Mouse (Mus musculus) G1E (cell line): ENCODE measurements at regions not wholly inside any gene's neighbourhood (a gene's known extent, or its start where the extent isn't known, plus 50 kb on each side); places are given as distances from the start of the nearest gene placed in this dataset.
"Not testable (repeated sequence)": the region's sequence is repeated elsewhere in the genome, so short reads cannot be mapped to it uniquely, and the experiment has no call there.

Experiments
- ATAC-seq: 2 replicates; pipeline ENCODE4 v1.8.0; 2016; ENCODE audit warnings: mild to moderate bottlenecking; ENCODE audit not compliant: insufficient number of reproducible peaks, poor library complexity, low FRiP score, severe bottlenecking; ENCODE audit errors: extremely low read depth
- DNase-seq: peaks from one replicate; pipeline ENCODE4 v3.0.0; 2012; ENCODE audit warnings: low spot score
- H3K27me3 ChIP-seq: 2 replicates; pipeline ENCODE4 v1.6.1; 2012; ENCODE audit warnings: mild to moderate bottlenecking, low read length, inconsistent platforms; ENCODE audit not compliant: insufficient read depth
- H3K36me3 ChIP-seq: replicated peaks from 2 replicates; pipeline ENCODE3; 2012; ENCODE audit warnings: mild to moderate bottlenecking, inconsistent platforms
- H3K4me1 ChIP-seq: 2 replicates; pipeline ENCODE4 v1.6.1; 2012; ENCODE audit warnings: low read depth, low read length, inconsistent platforms, mixed read lengths; ENCODE audit not compliant: insufficient read depth
- H3K4me3 ChIP-seq: 2 replicates; pipeline ENCODE4 v1.5.1; 2012; ENCODE audit warnings: low read depth, mild to moderate bottlenecking, inconsistent platforms, low read length, moderate library complexity, mixed read lengths
- H3K9me3 ChIP-seq: replicated peaks from 2 replicates; pipeline ENCODE4 v1.6.1; 2012; ENCODE audit warnings: inconsistent platforms
- CTCF ChIP-seq: IDR thresholded peaks from 2 replicates; pipeline ENCODE4 v1.5.1; 2012; ENCODE audit warnings: low read depth, low read length, inconsistent platforms, mixed read lengths
- GATA1 ChIP-seq: IDR thresholded peaks from 2 replicates; pipeline ENCODE4 v1.6.1; 2012; ENCODE audit warnings: borderline replicate concordance, low read length, inconsistent platforms, mixed read lengths
- GATA2 ChIP-seq: IDR thresholded peaks from 2 replicates; pipeline ENCODE4 v1.6.1; 2012; ENCODE audit warnings: low read depth, low read length, inconsistent platforms, borderline replicate concordance
- POLR2AphosphoS5 ChIP-seq: IDR thresholded peaks from 2 replicates; pipeline ENCODE4 v1.6.1; 2012; ENCODE audit warnings: low read depth, low read length, inconsistent platforms; ENCODE audit not compliant: insufficient replicate concordance
- TAL1 ChIP-seq: conservative IDR thresholded peaks from 2 replicates; pipeline ENCODE4 v1.6.1; 2012; ENCODE audit warnings: low read depth, low read length, inconsistent platforms, mixed read lengths

- H3K27me3 ChIP-seq: peaks cover 3% of the 10 kb centered on the region; the same call in 1 of the 2 replicates
- no peaks in the 10 kb centered on the region for H3K4me1 ChIP-seq
- no peak for DNase-seq
- H3K36me3 ChIP-seq: no peaks in the 10 kb centered on the region
- no peaks in the 10 kb centered on the region for H3K9me3 ChIP-seq
- TF ChIP-seq CTCF (no peak), POLR2AphosphoS5 (no peak), TAL1 (no peak), GATA1 (no peak), GATA2 (no peak)
- no peak overlapping the region for H3K4me3 ChIP-seq
- no peak for ATAC-seq
Measured at GRCm38 (mm10) chr13:107779591-107779990, 264.7 kb upstream of the Smim15 start.

DNA sequence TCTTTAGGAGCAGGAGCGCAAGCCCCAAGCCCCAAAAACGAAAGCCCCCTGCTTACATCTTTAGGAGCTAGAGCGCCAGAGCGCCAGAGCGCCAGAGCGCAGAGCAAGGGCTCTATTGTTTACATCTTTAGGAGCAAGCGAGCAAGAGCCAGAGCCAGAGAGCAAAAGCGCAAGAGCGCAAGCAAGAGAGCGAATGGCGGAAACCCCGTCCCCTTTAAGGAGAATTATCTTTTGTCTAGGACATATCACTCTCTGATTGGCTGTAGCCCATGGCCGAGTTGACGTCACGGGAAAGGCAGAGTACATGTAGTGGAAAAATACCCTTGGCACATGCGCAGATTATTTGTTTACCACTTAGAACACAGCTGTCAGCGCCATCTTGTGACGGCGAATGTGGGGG is 269.7 kb upstream of the Smim15 start:
- not testable (repeated sequence) for H3K27me3 ChIP-seq, ATAC-seq, H3K36me3 ChIP-seq, H3K4me3 ChIP-seq, H3K9me3 ChIP-seq, DNase-seq, H3K4me1 ChIP-seq

DNA sequence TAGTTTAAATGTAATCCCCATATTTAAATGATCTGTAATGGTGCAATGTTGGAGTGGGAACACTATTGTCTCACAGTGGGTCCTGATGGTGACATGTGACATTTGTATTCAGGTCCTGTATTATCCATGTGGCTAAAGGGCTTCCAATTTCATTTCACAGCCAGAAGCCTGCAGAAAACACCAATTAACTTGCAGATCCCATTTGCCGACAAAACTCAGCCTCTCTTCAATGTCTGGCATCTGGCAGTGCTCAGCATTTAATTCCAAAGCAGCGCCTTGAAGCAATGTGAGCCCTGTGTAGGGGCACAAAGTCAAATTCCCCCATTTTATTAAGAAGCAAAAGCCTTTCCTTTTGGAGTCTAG is 277.0 kb upstream of the Smim15 start:
- ATAC-seq (no peak), DNase-seq (no peak)
- Histone ChIP-seq H3K4me1 (no peaks in the 10 kb centered on the region), H3K9me3 (peaks cover under 1% of the 10 kb centered on the region), H3K36me3 (no peaks in the 10 kb centered on the region), H3K4me3 (no peak overlapping the region), H3K27me3 (peaks cover 7% of the 10 kb centered on the region; the same call in 1 of the 2 replicates)
- no peak for TF ChIP-seq GATA2
- no peak for TF ChIP-seq TAL1
- no peak for TF ChIP-seq POLR2AphosphoS5
- no peak for TF ChIP-seq CTCF
- no peak for TF ChIP-seq GATA1

- TF ChIP-seq CTCF: no peak
- no peak for TF ChIP-seq POLR2AphosphoS5
- TF ChIP-seq GATA2: no peak
- no peak for TF ChIP-seq TAL1
- TF ChIP-seq GATA1: no peak
- Histone ChIP-seq H3K9me3 (peaks cover 2% of the 10 kb centered on the region), H3K4me3 (no peak overlapping the region), H3K27me3 (peaks cover 9% of the 10 kb centered on the region; the same call in 1 of the 2 replicates), H3K36me3 (no peaks in the 10 kb centered on the region), H3K4me1 (no peaks in the 10 kb centered on the region)
- ATAC-seq (no peak), DNase-seq (no peak)
Measured at GRCm38 (mm10) chr13:107766397-107767261, 277.6 kb upstream of the Smim15 start.

- ATAC-seq (no peak), DNase-seq (no peak)
- no peaks in the 10 kb centered on the region for H3K36me3 ChIP-seq
- no peaks in the 10 kb centered on the region for H3K4me1 ChIP-seq
- H3K9me3 ChIP-seq: peaks cover 6% of the 10 kb centered on the region
- TF ChIP-seq CTCF: no peak
- TF ChIP-seq GATA2: no peak
- no peak for TF ChIP-seq POLR2AphosphoS5
- no peak for TF ChIP-seq TAL1
- TF ChIP-seq GATA1: no peak
- H3K4me3 ChIP-seq: no peak overlapping the region
- peaks cover 6% of the 10 kb centered on the region; the same call in 1 of the 2 replicates for H3K27me3 ChIP-seq
Measured at GRCm38 (mm10) chr13:107763911-107764310, 280.3 kb upstream of the Smim15 start.

DNA sequence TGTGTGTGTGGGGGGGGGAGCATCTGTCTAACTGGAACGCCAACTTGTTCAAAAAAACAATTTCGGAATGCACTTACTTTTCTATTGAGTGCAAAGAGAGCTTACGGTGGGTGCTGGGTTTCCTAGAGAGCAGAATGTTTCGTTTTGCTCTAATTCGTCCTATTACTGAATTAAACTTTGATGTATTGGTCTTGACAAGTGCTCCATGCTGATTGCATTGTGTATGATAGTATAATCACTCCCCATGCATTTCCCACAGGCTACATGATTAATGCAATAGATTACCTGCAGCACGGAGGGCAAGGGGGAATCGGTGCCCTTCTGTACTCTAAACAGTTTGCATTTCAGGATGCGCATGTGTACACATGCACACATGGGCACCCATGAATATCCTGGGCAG is 283.7 kb upstream of the Smim15 start:
- Histone ChIP-seq H3K9me3 (peaks cover 9% of the 10 kb centered on the region), H3K4me1 (no peaks in the 10 kb centered on the region), H3K4me3 (no peak overlapping the region), H3K36me3 (no peaks in the 10 kb centered on the region), H3K27me3 (peaks cover 8% of the 10 kb centered on the region; the same call in 1 of the 2 replicates)
- DNase-seq: no peak
- TF ChIP-seq TAL1 (no peak), GATA2 (no peak)
- no peak for ATAC-seq
